Mouse (Mus musculus) left cerebral cortex, adult 8-10 months (tissue): Measurements from ENCODE around the gene Dnajc25. TPM values are rescaled to one million over a fixed set of nuclear protein-coding genes. Genes with fewer than 3 reads are reported as not detected.
A peak's percentile ranks its signal among the peaks of the same experiment; 100 is the strongest.

Experiments
- DNase-seq, 2 experiments: peaks; one replicate each; pipeline ENCODE4 v3.0.0; 2022; ENCODE audit warnings: low spot score in 2 of 2
- total RNA-seq, 4 experiments: library from RNA; stranded (reverse); gene quantifications; 2 replicates each; pipeline ENCODE4 v1.2.4; 2022

The Dnajc25 gene
- total RNA-seq, 4 experiments from 2014 or later = 4.9 to 7.3 (median 6.1) TPM

DNA sequence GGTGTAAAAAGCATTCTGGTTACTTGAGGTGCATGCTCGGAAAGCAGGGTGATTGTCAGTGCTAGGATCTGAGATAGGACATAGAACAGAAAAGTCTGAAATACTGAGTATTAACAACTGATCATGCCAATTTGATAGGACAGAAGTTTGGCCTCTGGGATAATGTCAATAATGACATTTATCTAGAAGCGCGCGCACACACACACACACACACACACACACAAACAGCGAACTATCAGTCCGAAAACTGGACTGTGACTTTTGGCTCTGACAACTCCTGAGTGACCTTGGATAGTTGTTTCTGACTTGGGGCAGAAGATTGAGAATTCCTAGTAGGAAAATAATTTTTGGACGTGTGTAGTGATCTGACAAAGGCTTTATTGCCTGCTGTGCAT lies 8.9 kb downstream of the Dnajc25 start:
- DNase-seq = no peak

DNA sequence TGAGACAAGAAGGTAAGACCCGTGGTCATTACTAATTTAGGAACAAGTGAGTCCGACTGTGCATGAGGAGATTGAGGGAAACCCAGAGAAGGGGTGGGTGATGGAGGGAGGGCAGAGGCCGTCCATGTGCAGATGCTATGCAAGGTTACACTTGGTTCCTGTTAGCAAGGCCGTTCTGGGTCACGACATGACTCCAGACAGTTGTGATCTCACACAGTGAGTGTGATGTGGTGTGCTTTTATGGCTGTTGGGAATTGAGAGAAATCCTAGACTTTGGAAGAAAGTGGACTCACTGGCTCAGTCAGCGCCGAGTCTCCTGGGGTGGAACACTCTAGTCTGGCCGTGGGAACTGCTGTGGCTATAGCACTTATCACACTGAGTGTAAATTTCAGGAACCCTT lies 11.3 kb downstream of the Dnajc25 start:
- DNase-seq = no peak

DNA sequence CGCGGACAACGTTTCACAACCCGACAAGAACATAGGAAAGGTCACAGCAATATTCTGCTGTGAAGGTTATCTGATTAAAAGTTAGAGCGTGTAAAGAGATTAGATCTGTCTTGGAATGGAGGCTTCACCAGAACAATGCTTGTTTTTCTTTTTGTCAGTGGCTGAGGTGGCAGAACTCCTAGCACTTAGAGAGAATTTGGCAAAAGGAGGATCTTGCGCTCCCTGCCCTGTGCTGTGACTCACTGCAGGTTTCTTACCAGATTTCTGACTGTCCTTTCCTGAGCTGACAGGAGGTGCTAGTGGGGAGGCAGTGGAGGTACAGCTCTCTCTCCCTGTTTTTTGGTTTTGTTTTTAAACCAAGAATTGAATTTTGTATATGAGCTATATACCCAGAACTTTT lies 12.2 kb downstream of the Dnajc25 start:
- DNase-seq = no peak

DNA sequence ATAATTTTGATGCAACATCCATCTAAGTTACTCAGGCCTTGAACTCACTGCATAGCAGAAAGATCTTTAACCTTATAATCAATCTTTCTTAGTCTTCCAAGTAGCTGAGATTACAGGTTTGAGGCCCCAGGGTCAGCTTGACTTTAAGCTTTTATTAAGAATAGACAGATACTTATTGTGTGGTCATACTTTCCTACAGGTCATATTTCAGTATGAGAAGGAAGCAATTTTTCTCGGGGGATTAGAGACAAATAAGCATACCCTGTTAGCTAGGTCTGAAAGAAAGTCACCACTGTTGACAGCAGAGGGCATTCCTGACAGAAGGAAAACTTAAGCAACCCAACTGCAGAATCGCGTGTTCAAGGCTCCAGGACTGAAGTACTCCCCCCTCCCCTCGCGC lies 13.1 kb downstream of the Dnajc25 start:
- no peak for DNase-seq

GRCm38 (mm10) chr4:59009186-59009585 lies 14.3 kb downstream of the Dnajc25 start:
- DNase-seq = no peak

- no peak for DNase-seq
Observed at GRCm38 (mm10) chr4:59009696-59010095, 14.8 kb downstream of the Dnajc25 start.

GRCm38 (mm10) chr4:59011446-59011845 lies 16.6 kb downstream of the Dnajc25 start:
- DNase-seq = no peak

DNA sequence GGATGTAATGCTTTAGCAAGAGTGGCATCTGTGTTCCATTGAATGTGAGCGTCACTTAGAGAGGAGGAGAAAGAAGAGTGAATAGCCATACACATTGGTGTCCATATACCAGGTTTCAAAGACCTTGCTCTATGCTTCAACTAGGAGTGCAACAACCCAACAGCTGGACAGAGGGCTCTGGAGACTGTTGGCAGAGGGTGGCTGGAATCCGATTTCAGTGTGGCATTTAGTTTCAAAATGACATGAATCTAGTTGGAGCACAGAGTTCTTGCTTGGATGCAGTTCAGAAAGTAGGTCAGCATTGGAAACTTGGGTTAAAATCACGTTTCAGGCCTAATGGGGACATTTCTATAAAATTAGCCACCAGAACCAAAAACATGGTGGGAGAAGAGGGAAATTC lies 20.3 kb downstream of the Dnajc25 start:
- no peak for DNase-seq

DNA sequence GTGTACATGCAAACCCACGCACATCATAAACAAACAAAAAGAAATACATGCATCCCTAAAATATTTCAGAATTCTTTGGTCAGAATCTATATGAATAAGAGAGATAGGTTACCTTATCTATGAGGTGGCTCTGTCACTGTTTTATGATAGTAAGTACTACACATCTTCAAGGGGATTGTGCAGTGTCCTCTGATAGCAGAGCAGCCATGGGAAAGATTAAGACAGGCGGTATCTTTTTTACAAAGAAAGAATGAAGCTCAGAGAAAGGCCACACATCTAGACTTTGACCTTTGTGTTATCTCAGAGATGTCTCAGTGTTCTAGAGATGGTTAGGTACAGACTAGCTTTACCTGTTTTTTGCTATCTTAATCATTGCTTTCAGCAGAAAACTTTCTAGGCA lies 22.1 kb downstream of the Dnajc25 start:
- DNase-seq = no peak

- DNase-seq = no peak
Observed at GRCm38 (mm10) chr4:59034325-59034917, 39.6 kb downstream of the Dnajc25 start.

- peak; percentile 52 to 54 for DNase-seq
Observed at GRCm38 (mm10) chr4:59034918-59035785, 40.3 kb downstream of the Dnajc25 start, which contains the start of gene Gng10. Gng10 (plus strand) TSS chr4:59035088.

DNA sequence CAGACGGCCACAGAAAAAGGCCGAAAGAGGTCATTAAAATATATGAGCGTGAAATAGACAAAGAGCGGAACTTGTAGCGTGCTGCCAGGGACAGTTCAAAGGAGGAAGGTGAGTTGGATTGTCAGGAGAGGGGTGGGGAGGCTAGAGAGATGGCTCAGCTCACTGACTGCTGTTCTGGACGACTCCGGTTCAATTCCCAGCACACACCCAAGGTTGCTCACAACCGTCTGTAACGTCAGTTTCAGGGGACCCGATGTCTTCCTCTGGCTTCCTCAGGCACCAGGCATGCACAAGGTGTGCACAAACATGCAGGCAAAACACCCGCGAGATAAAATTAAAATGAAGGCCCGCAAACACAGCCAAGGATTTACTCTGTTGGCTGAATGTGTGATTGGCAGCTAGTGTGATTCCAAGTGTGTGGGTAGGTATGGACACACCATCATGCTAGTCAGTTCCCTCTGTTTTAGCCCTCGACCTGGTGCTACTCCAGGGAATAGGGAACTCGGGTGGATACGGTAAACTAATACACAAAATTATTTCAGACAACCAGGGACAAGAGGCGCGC lies 41.0 kb downstream of the Dnajc25 start:
- no peak for DNase-seq

DNA sequence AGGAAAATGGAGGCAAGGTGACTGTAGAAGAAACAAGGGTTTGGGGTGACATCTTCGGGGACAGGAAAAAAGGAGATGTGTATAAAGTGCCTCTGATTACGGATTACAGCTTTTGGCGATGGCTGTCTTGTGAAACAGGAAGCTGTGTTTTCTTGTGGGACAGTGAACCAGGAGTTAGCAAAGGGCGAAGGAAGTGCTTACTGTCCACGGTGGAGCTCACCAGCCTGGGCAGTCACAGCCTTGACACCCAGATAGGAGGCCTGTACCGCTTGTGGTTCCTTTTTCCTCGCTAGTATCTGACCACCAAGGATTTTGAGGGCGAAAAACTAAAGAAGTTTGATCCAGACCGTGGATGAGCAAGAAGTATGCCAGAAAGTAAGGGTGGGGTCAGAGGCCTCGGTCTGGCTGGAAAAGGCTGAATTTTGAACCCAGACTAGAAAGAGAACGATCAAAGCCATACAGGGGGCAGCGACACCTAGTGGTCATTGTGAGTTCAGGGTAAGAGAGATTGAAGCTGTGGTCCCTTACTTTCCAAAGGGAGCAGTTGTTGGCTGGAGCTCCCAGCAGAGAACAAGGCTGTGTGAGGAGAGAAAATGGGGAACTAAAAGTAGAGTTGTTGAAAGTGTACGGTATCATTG lies 41.7 kb downstream of the Dnajc25 start:
- DNase-seq = peak; percentile 37 to 43

DNA sequence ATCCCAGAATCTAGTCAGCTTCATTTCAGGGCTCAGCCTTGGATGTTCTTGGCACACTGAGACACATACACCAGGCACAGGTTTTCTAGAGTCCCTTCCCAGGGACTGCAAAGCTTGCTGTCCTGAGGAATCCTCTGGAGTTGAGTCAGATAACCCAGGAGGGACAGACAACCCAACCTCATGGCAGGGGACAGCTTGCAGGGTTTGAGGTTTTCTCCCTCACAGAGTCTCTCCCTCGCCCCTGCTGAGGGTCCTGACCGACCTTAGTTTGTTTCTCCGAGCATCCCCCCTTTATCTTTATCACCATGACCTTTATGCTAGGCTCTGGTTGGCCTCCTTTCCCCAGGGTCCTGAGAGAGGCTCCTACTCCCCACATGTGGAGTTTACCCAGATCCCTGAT lies 42.7 kb downstream of the Dnajc25 start:
- DNase-seq = no peak

DNA sequence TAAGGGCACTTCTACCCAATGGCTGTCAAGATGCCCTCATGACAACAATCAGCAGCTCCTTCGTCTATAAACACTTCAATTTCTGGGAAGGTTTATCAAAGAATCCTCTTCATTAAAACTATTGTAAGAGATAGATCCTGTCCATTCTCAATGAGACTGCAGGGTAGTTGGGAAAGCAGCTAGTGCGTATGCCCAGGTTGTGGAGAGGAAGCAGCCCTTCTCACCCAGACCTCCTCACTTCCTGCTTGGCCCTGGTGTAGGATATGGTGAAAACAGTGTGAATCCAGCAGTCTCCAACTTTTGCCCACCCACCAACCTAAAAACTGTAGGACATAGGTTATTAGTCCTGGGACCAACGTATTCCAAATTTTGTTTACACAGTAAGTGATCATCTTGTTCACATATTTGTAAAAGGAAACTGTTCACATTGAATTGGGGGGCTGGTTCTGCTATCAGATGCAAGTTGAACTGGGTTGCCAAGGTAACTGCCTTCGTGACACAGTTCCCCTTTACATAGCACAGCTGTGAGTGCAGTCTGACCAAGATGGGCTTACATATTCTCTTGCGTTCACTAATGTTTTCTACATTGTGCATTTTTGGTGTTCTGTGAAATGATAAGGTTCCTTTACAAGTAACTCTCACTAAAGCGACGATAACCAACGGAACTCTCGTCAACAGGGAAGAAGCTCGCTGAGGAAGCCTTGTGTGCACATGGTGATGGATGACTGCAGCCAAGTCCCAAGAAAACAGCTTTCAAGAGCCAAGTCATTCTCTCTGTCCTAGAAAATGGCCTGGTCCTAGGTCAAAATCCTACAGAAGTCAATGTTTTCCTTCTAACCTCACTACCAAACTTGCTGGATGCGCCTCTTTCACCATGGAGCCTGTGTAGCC lies 45.8 kb downstream of the Dnajc25 start:
- DNase-seq = no peak

DNA sequence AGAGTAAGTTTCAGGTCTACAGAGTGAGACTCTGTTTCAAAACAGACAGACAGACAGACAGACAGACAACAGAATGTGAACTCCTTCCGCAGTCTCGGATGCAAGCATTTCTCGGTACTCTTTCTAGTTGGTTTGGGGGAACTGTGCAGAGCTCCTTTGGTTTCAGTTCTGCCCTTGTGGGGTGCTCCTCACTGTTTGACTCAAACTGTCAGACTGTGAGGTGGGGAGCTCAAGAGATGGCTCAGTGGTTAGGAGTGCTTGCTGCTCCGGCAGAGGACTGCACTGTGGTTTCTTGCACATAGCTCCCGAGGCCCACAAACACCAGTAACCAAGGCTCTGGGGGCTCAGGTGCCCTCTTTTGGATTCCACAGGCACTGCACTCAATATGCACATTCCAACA lies 48.2 kb downstream of the Dnajc25 start:
- DNase-seq = no peak

DNA sequence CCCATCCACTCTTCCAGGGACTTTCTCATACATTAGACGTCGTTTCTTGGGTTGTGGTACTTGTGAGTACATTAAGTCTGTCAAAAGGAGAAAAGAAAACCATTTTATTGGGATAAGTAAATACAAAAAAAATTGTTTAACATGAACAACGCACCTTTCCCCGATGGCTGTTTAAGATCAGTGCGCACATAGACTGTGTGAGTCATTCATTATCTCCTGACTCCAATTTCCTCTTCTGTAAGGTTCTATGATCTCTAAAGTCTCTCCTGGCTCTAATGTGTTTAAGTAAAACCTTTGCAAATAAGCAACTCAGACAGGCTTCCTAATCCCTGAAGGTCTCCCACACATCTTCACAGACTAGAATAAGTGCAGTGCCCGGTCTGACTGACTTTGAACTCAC lies 49.0 kb downstream of the Dnajc25 start:
- no peak for DNase-seq

DNA sequence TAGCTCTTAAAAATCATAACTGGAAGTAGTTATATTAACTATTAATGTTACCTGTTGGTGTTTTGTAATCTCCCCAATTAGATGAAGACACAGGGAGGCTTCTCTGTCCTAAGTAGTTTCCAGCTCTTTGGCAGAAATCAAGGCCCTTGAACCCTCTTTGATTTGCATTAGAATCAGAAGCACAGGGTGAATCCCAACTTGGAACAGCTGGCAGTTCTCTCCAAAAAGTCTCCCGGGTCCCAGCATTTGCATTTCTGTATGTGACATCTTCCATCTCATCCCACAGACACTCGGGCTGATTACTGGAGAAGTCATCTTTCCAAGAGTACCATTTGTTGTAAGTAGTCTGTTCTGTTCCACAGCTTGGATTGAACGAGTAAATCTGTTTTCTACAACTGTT lies 52.4 kb downstream of the Dnajc25 start:
- DNase-seq = no peak

- no peak for DNase-seq
Observed at GRCm38 (mm10) chr4:59051081-59051480, 56.2 kb downstream of the Dnajc25 start.

DNA sequence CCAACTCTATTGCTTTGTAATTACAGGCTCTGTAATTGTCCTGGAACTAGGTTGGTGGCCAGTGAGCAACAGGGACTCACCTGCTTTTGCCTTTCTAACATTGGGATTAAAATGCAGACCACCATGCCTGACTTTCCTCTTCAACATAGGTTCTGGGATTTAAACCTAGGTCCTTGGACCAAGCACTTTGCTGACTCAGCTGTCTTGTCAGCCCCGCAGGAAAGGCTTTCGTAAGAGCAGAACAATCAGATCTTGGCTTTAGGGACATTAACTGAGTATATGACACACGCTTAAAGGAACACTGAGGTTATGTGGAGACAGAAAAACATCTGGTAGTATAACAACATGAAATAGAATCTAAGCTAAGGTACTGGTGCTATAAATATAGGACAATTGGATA lies 63.1 kb downstream of the Dnajc25 start:
- no peak for DNase-seq

- no peak for DNase-seq
Observed at GRCm38 (mm10) chr4:59062526-59062925, 67.7 kb downstream of the Dnajc25 start.
